Mouse (Mus musculus) liver (tissue): ENCODE measurements around the gene Stpg2.
"Not testable (repeated sequence)": the region's sequence is repeated elsewhere in the genome, so short reads cannot be mapped to it uniquely, and the experiment has no call there.

Experiments used
- DNase-seq: peaks from one replicate; pipeline ENCODE4 v3.0.0-alpha.2; 2020; ENCODE audit warnings: mixed read lengths

Gene Stpg2

GRCm38 (mm10) chr3:139495939-139496338 is 290.4 kb downstream of the Stpg2 start:
- no peak for DNase-seq

GRCm38 (mm10) chr3:139502216-139502615 is 296.7 kb downstream of the Stpg2 start:
- DNase-seq: no peak

- DNase-seq: no peak
Observed at GRCm38 (mm10) chr3:139509275-139509985, 303.9 kb downstream of the Stpg2 start.

GRCm38 (mm10) chr3:139578496-139578895 is 373.0 kb downstream of the Stpg2 start:
- DNase-seq: no peak

- no peak for DNase-seq
Observed at GRCm38 (mm10) chr3:139581298-139581697, 375.8 kb downstream of the Stpg2 start.

- DNase-seq: no peak
Observed at GRCm38 (mm10) chr3:139599508-139599907, 394.0 kb downstream of the Stpg2 start.

GRCm38 (mm10) chr3:139608267-139608666 is 402.8 kb downstream of the Stpg2 start:
- DNase-seq: not testable (repeated sequence)

GRCm38 (mm10) chr3:139614641-139615040 is 409.1 kb downstream of the Stpg2 start:
- DNase-seq: no peak

- DNase-seq: no peak
Observed at GRCm38 (mm10) chr3:139615791-139616190, 410.3 kb downstream of the Stpg2 start.

GRCm38 (mm10) chr3:139637887-139638286 is 432.4 kb downstream of the Stpg2 start:
- no peak for DNase-seq

GRCm38 (mm10) chr3:139651505-139651904 is 446.0 kb downstream of the Stpg2 start:
- DNase-seq: no peak

GRCm38 (mm10) chr3:139659416-139659815 is 453.9 kb downstream of the Stpg2 start:
- no peak for DNase-seq

GRCm38 (mm10) chr3:139662241-139662640 is 456.7 kb downstream of the Stpg2 start:
- DNase-seq: no peak

GRCm38 (mm10) chr3:139663712-139664245 is 458.3 kb downstream of the Stpg2 start:
- no peak for DNase-seq

- DNase-seq: no peak
Observed at GRCm38 (mm10) chr3:139665047-139665446, 459.6 kb downstream of the Stpg2 start.

GRCm38 (mm10) chr3:139676192-139676591 is 470.7 kb downstream of the Stpg2 start:
- DNase-seq: no peak

GRCm38 (mm10) chr3:139676723-139677122 is 471.2 kb downstream of the Stpg2 start:
- no peak for DNase-seq

- DNase-seq: not testable (repeated sequence)
Observed at GRCm38 (mm10) chr3:139704238-139704637, 498.7 kb downstream of the Stpg2 start.

- DNase-seq: not testable (repeated sequence)
Observed at GRCm38 (mm10) chr3:139707396-139707795, 501.9 kb downstream of the Stpg2 start.

GRCm38 (mm10) chr3:139709794-139710193 is 504.3 kb downstream of the Stpg2 start:
- DNase-seq: no peak

GRCm38 (mm10) chr3:139728751-139729150 is 523.3 kb downstream of the Stpg2 start:
- no peak for DNase-seq

- no peak for DNase-seq
Observed at GRCm38 (mm10) chr3:139729248-139729647, 523.8 kb downstream of the Stpg2 start.

- no peak for DNase-seq
Observed at GRCm38 (mm10) chr3:139733156-139733555, 527.7 kb downstream of the Stpg2 start.

- DNase-seq: no peak
Observed at GRCm38 (mm10) chr3:139739388-139739787, 533.9 kb downstream of the Stpg2 start.
